Comparison of ENCODE assay signal across 6 mouse cellular contexts in the genomic region with DNA sequence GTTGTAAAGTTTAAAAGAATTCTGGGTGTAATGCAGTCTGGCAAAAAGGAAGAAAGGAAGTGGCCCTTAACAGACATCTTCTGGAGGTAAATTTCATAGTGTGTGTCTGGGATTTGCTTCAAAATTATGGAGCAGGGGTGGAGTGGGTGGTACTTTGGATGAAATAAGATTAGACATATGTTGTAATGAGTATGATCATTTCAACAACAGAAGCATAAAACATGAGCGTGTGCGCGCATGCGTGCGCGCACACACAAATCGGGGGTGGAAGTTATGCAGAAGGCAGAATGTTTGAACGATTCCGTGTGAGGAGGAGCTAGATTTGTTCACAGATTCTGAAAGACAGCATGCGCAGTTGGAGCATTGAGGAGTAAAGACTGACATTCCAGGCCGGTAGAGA.
"Had no signal": no experiment of that assay in that cellular context is flagged by ENCODE, and none has a peak within 500 bp of the region (broad histone marks: within the 10 kb centered on the region; RNA-seq: fewer than 3 reads in every experiment).

No protein-coding gene starts in this region.

- DNase-seq: kidney, adult 2 months; kidney, postnatal 14 days; lung, adult 18-20 months; thymus, adult 18-20 months; thymus, postnatal 25 days had no signal

- ATAC-seq: intestine, embryonic 16.5 days had no signal
